Mouse (Mus musculus): ENCODE results near the gene Fbxo10. TPM values are rescaled to one million over a fixed set of nuclear protein-coding genes. Genes with fewer than 3 reads are reported as not detected.
"Not testable (repeated sequence)": the region's sequence is repeated elsewhere in the genome, so short reads cannot be mapped to it uniquely, and the experiment has no call there.

Gene Fbxo10
- polyA plus RNA-seq, 1 experiment from 2014 or later = 14.6 TPM

GRCm38 (mm10) chr4:44994776-44995175, 89.6 kb downstream of the Fbxo10 start:
- H3K4me2 ChIP-seq (replicated peaks) = no peak overlapping the region
- no peak overlapping the region for H3K27ac ChIP-seq
- H3K4me3 ChIP-seq (replicated peaks; ENCODE audit: low read length) = no peak overlapping the region
- no peaks in the 10 kb centered on the region for H3K9me3 ChIP-seq (ENCODE audit: control insufficient read depth, low read length)
- 84% methylated on average over 18 of the region's 18 CpGs for WGBS
- H3K9ac ChIP-seq = no peak overlapping the region
- H3K27me3 ChIP-seq (ENCODE audit: control insufficient read depth, insufficient read depth, low read length) = no peaks in the 10 kb centered on the region
- no peaks in the 10 kb centered on the region for H3K4me1 ChIP-seq (replicated peaks; ENCODE audit: control insufficient read depth, insufficient read depth, low read length)
- ATAC-seq (ENCODE audit: low FRiP score) (no peak), DNase-seq (ENCODE audit: low spot score) (no peak)
- H3K36me3 ChIP-seq (replicated peaks; ENCODE audit: control insufficient read depth, insufficient read depth) = peaks cover 37% of the 10 kb centered on the region

GRCm38 (mm10) chr4:44993847-44994246, 90.6 kb downstream of the Fbxo10 start:
- WGBS = 94% methylated on average over 9 of the region's 9 CpGs
- Histone ChIP-seq H3K9me3 (ENCODE audit: control insufficient read depth, low read length) (no peaks in the 10 kb centered on the region), H3K36me3 (replicated peaks; ENCODE audit: control insufficient read depth, insufficient read depth) (peaks cover 43% of the 10 kb centered on the region), H3K4me1 (replicated peaks; ENCODE audit: control insufficient read depth, insufficient read depth, low read length) (no peaks in the 10 kb centered on the region), H3K27me3 (ENCODE audit: control insufficient read depth, insufficient read depth, low read length) (no peaks in the 10 kb centered on the region), H3K4me2 (replicated peaks) (no peak overlapping the region), H3K9ac (no peak overlapping the region), H3K4me3 (replicated peaks; ENCODE audit: low read length) (no peak overlapping the region), H3K27ac (no peak overlapping the region)
- DNase-seq (ENCODE audit: low spot score) = no peak
- no peak for ATAC-seq (ENCODE audit: low FRiP score)

GRCm38 (mm10) chr4:44993179-44993578, 91.2 kb downstream of the Fbxo10 start:
- H3K4me3 ChIP-seq (replicated peaks; ENCODE audit: low read length); H3K27ac ChIP-seq; H3K4me1 ChIP-seq (replicated peaks; ENCODE audit: control insufficient read depth, insufficient read depth, low read length); H3K27me3 ChIP-seq (ENCODE audit: control insufficient read depth, insufficient read depth, low read length); DNase-seq (ENCODE audit: low spot score); H3K9ac ChIP-seq; ATAC-seq (ENCODE audit: low FRiP score); H3K9me3 ChIP-seq (ENCODE audit: control insufficient read depth, low read length); H3K4me2 ChIP-seq (replicated peaks): not testable (repeated sequence)
- peaks cover 43% of the 10 kb centered on the region for H3K36me3 ChIP-seq (replicated peaks; ENCODE audit: control insufficient read depth, insufficient read depth)
- 91% methylated on average over 13 of the region's 14 CpGs for WGBS

GRCm38 (mm10) chr4:44992330-44992729, 92.1 kb downstream of the Fbxo10 start:
- H3K27ac ChIP-seq; ATAC-seq (ENCODE audit: low FRiP score); H3K27me3 ChIP-seq (ENCODE audit: control insufficient read depth, insufficient read depth, low read length); H3K4me1 ChIP-seq (replicated peaks; ENCODE audit: control insufficient read depth, insufficient read depth, low read length); DNase-seq (ENCODE audit: low spot score); H3K9me3 ChIP-seq (ENCODE audit: control insufficient read depth, low read length); H3K4me3 ChIP-seq (replicated peaks; ENCODE audit: low read length); H3K9ac ChIP-seq; H3K4me2 ChIP-seq (replicated peaks): not testable (repeated sequence)
- 95% methylated on average over 11 of the region's 11 CpGs for WGBS
- H3K36me3 ChIP-seq (replicated peaks; ENCODE audit: control insufficient read depth, insufficient read depth) = peaks cover 48% of the 10 kb centered on the region

GRCm38 (mm10) chr4:44990560-44990959, 93.8 kb downstream of the Fbxo10 start:
- Histone ChIP-seq H3K9ac (no peak overlapping the region), H3K36me3 (replicated peaks; ENCODE audit: control insufficient read depth, insufficient read depth) (peaks cover 48% of the 10 kb centered on the region), H3K4me3 (replicated peaks; ENCODE audit: low read length) (no peak overlapping the region), H3K4me2 (replicated peaks) (no peak overlapping the region), H3K27me3 (ENCODE audit: control insufficient read depth, insufficient read depth, low read length) (no peaks in the 10 kb centered on the region), H3K4me1 (replicated peaks; ENCODE audit: control insufficient read depth, insufficient read depth, low read length) (no peaks in the 10 kb centered on the region), H3K27ac (no peak overlapping the region), H3K9me3 (ENCODE audit: control insufficient read depth, low read length) (no peaks in the 10 kb centered on the region)
- WGBS = 89% methylated on average over 5 of the region's 5 CpGs
- DNase-seq (ENCODE audit: low spot score) (no peak), ATAC-seq (ENCODE audit: low FRiP score) (no peak)

Other genes with a start within 250 kb of the Fbxo10 start
- 27.0 and 28.5 TPM in 2 replicates for gene Grhpr, start 103.2 kb downstream of the Fbxo10 start, polyA plus RNA-seq (2014; fragmentation: Nextera tagmentation; extraction: Ambion mirVana)
- gene Zbtb5, start 72.2 kb downstream of the Fbxo10 start, polyA plus RNA-seq (2014; fragmentation: Nextera tagmentation; extraction: Ambion mirVana) = 45.7 and 48.7 TPM in 2 replicates
- 32.0 and 37.2 TPM in 2 replicates for gene Polr1e, start 66.0 kb downstream of the Fbxo10 start, polyA plus RNA-seq (2014; fragmentation: Nextera tagmentation; extraction: Ambion mirVana)
- gene Tomm5, start 23.5 kb upstream of the Fbxo10 start, polyA plus RNA-seq (2014; fragmentation: Nextera tagmentation; extraction: Ambion mirVana) = 166 and 176 TPM in 2 replicates
- 2.3 and 2.4 TPM in 2 replicates for gene Frmpd1, start 100.3 kb upstream of the Fbxo10 start, polyA plus RNA-seq (2014; fragmentation: Nextera tagmentation; extraction: Ambion mirVana)
- gene Trmt10b, start 212.5 kb upstream of the Fbxo10 start, polyA plus RNA-seq (2014; fragmentation: Nextera tagmentation; extraction: Ambion mirVana) = 21.4 and 25.0 TPM in 2 replicates

All from hindbrain, embryonic 14.5 days (tissue).